Mouse (Mus musculus) CH12F3 (cell line): ENCODE measurements around the gene Ak1.

Experiments used
- in situ Hi-C: fragments of 300-500 bp; cut with MboI; formaldehyde crosslinking; loops from 2 replicates; pipeline ENCODE4 v1.14.3; 2020; ENCODE audit warnings: low sequenced_read_pairs

The Ak1 gene

GRCm38 (mm10) chr2:32621517-32621859 lies at the start of gene Ak1:
TSS of gene Ak1 (plus strand) at chr2:32621758.
- in situ Hi-C loops, result no loop called here

GRCm38 (mm10) chr2:32572196-32572595 lies 49.4 kb upstream of the Ak1 start:
- in situ Hi-C loops, result no loop called here

DNA sequence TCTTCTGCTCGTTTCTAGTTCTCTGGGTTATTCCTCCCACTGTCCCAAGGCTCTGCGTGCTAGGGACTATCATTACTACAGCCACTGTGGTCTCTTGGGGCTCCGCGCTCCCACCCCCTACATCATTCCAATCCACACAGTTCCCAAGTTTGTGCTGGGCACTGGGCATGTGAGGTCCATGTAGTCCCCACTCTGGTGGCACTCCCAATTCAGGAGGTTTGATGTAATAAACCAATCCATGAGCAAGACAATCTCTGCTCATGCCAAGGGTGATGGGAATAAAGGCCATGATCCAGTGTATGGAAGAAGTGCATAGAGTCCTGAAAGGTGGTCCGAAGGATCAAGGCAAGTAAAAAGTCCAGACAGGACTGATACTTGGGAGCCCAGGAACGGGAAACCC lies 47.1 kb upstream of the Ak1 start, which contains the start of gene Pip5kl1:
Gene Pip5kl1 (plus strand): TSS at position 301 of the 400 bp plus-strand sequence.
- in situ Hi-C loops, result no loop called here

DNA sequence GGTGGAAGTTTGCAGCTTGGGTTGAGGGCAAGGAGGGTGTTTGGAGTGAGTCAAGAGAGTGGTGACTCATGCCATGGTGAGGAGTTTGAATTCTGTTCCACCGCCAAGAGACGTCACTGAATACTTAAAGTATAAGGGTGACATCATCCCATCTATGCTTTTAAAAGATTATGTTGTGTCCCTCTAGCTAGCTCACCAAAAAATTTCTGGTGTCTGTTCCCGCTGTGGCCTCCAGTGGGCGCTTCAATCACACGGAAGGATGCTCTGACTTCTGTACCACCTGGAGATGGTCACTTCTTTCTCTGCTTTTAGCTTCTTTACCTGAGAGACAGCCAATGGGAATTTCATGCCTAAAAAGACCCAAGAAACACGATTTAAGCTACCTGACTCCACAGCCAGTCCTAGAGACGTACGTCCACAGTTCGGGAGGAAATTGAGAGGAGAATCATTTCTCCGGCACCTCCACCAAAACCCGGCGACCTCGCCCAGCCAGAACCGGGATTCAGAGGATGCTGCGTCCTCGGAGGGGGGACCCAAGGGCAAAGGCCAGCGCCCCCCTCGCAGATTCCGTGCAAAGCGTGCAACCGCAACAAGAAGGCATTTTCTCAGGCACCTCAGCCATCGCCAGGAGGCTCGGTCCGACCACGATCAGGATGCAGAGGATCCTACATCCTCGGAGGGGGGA lies 46.5 kb upstream of the Ak1 start:
- in situ Hi-C loops, result no loop called here

- in situ Hi-C loops, result no loop called here
These were observed 45.9 kb upstream of the Ak1 start, which contains the start of gene 9430097D07Rik for GRCm38 (mm10) chr2:32575586-32576160. TSS of gene 9430097D07Rik (minus strand) at chr2:32575684.

- in situ Hi-C loops, result no loop called here
These were observed 45.0 kb upstream of the Ak1 start for GRCm38 (mm10) chr2:32576532-32576931.

GRCm38 (mm10) chr2:32578146-32579046 lies 43.2 kb upstream of the Ak1 start:
- in situ Hi-C loops, result no loop called here

GRCm38 (mm10) chr2:32581450-32582095 lies 40.0 kb upstream of the Ak1 start:
- in situ Hi-C loops, result no loop called here

GRCm38 (mm10) chr2:32582830-32583799 lies 38.4 kb upstream of the Ak1 start:
- in situ Hi-C loops, result no loop called here

DNA sequence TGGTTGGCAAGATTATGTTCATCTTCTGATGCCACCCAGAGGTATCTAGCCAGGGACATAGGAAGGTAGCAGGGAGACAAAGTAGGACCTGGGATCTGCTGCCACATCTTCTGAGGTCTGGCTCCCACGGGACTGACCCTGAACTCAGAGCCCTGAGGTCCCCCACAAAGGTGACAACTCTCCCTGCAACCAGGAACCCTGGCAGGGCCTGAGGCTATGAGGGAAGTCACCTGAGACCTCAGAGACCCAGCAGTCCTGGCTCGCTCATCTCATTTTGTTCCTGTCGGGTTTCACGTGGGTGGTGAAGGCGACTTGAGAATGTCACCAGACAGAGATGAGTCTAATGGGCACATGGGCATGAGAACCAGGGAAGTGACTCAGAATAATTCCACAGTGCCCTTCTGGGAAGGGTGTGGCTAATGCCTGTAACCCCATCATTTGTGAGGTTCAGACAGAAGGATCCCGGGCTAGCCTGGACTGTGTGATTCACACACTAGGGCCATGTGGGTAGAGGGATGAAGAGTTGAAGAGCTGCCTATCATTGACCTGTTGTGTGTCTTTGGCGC lies 36.3 kb upstream of the Ak1 start:
- in situ Hi-C loops, result no loop called here

GRCm38 (mm10) chr2:32586871-32587351 lies 34.6 kb upstream of the Ak1 start, which contains the start of gene St6galnac4:
TSS of gene St6galnac4 (plus strand) at chr2:32587095.
- in situ Hi-C loops, result no loop called here

DNA sequence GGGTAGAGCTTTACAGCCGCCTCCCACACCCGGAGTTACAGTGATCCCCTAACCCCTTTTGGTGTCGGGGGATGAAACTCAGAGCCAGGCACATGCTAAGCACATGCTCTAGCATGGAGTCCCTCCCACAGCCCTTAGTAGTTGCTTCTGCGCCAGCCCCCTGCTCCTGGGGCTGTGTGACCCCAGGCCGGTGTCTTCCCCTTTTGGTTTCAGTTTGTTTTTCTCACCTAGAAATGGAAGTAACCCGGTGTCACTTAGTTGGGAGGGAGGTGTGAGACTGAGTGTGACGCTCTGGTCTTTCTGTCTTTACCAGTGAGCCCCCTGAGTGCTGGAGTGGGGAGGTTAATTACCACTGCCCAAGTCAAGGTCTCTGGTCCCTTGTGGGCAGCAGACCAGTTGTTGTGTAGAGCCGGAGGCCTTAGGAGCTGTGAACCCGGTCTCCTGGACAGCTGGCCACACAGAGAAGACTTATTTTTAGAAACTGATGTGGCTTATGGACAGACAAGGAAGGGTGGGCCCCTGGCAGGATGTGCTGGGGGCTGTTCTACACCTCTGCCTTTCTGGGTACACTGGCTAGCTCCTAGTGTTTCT lies 33.7 kb upstream of the Ak1 start:
- in situ Hi-C loops, result no loop called here

- in situ Hi-C loops, result no loop called here
These were observed 32.3 kb upstream of the Ak1 start for GRCm38 (mm10) chr2:32589213-32589795.

- in situ Hi-C loops, result no loop called here
These were observed 31.3 kb upstream of the Ak1 start for GRCm38 (mm10) chr2:32590224-32590623.

GRCm38 (mm10) chr2:32591249-32591648 lies 30.3 kb upstream of the Ak1 start:
- in situ Hi-C loops, result no loop called here

- in situ Hi-C loops, result no loop called here
These were observed 24.8 kb upstream of the Ak1 start for GRCm38 (mm10) chr2:32596725-32597124.

DNA sequence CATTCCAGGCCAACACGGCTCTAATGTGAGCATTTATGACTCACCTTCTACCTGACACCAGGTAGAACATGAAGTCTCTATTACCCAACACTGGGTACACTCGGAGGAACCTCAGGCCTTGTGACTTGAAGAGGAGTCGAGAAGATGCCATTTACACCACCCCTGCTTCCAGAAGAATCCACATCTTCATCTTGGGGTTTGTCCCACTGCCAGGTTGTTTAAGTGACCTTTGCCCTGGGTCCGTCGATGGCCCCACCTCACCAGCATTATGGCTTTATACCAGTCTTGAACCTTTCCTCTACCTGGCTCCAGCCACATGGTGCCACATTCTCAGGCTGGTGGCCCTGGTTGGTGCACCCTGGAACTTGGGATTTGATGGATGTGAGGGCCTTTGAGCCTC lies 24.3 kb upstream of the Ak1 start:
- in situ Hi-C loops, result no loop called here

DNA sequence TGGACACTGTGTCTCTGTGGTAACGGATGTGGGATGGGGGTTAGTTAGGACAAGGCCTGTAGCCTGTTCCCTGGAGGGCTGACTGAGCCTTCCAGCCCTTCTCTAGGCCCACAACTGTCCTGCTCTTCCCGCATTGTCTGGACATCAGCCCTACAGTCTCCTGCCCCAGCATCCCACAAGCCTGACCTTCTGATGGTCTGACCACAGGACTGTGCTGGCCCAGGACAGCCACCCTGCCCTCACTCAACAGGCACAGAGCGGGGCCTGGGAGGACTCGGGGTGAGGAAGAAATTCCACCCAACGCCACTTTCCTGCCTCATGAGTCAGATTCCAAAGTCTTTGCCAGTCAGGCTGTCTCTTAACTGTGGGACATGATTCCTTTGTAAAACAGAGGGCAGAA lies 23.9 kb upstream of the Ak1 start:
- in situ Hi-C loops, result no loop called here

DNA sequence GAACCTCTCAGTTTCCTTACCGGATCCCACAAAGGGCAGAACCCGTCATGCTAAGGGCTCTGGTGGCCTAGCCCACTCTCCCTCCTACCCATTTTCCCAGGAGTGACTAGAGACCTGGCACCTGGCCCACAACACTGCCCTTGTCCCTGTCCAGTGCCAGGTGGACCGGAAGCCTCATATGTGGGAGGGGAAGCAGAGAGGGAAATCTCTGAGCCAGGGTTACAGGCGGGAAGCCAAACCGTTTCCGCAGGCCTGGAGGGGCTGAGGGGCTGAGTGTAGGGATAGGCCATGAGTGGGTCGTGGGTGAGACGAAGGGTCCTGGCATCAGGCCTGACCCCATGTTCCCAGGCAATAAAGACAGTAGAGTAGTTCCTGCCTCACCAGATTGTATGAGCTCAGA lies 23.1 kb upstream of the Ak1 start:
- in situ Hi-C loops, result no loop called here
